Mouse (Mus musculus) liver, embryonic 14.5 days (tissue): ENCODE measurements at regions not wholly inside any gene's neighbourhood (a gene's known extent, or its start where the extent isn't known, plus 50 kb on each side); places are given as distances from the start of the nearest gene placed in this dataset.

Experiments
- ATAC-seq: fragments of 200-750 bp; cut with Nextera tagmentation; 2 replicates; pipeline ENCODE4 v1.8.0; 2017; ENCODE audit warnings: moderate number of reproducible peaks, mild to moderate bottlenecking, moderate library complexity; ENCODE audit not compliant: insufficient read depth
- DNase-seq, 3 experiments: peaks; one replicate each; pipeline ENCODE4 v3.0.0-alpha.2; 2012 to 2013; ENCODE audit warnings: low read depth in 3 of 3, low spot score in 3 of 3
- H3K27ac ChIP-seq: fragments of 300-500 bp; sonication (generic); 2 replicates; pipeline ENCODE4 v1.5.1; 2014; ENCODE audit warnings: moderate library complexity, mild to moderate bottlenecking, control low read depth, inconsistent platforms
- H3K27me3 ChIP-seq: fragments of 300-500 bp; sonication (generic); 2 replicates; pipeline ENCODE4 v1.6.1; 2014; ENCODE audit warnings: mild to moderate bottlenecking, low read length, moderate library complexity; ENCODE audit not compliant: control insufficient read depth, insufficient read depth
- H3K36me3 ChIP-seq: fragments of 300-500 bp; sonication (generic); replicated peaks from 2 replicates; pipeline ENCODE4 v1.6.1; 2014; ENCODE audit warnings: low read depth; ENCODE audit not compliant: control insufficient read depth, insufficient read depth
- H3K4me1 ChIP-seq, 2 experiments: fragments of 200-500 bp in 1 of 2; fragments of 300-500 bp in 1 of 2; sonication (generic) in 1 of 2; replicated peaks; 2 replicates each; pipeline ENCODE4 v1.6.1; 2012 to 2014; ENCODE audit warnings: antibody characterized with exemption in 1 of 2, inconsistent platforms in 1 of 2, low read length in 1 of 2; ENCODE audit not compliant: control insufficient read depth in 2 of 2, insufficient read depth in 2 of 2
- H3K4me2 ChIP-seq: fragments of 300-500 bp; sonication (generic); 2 replicates; pipeline ENCODE4 v1.6.1; 2014; ENCODE audit warnings: low read depth, mild to moderate bottlenecking, control low read depth, moderate library complexity
- H3K4me3 ChIP-seq, 2 experiments: fragments of 200-500 bp in 1 of 2; fragments of 300-500 bp in 1 of 2; sonication (generic) in 1 of 2; 2 replicates each; pipeline ENCODE4 v1.5.1; 2012 to 2014; ENCODE audit warnings: low read depth in 2 of 2, low read length in 2 of 2, mild to moderate bottlenecking in 2 of 2, control low read depth in 1 of 2, inconsistent platforms in 1 of 2, moderate library complexity in 1 of 2; ENCODE audit not compliant: insufficient read depth in 1 of 2
- H3K9ac ChIP-seq: fragments of 300-500 bp; sonication (generic); replicated peaks from 2 replicates; pipeline ENCODE4 v1.6.1; 2014; ENCODE audit warnings: mild to moderate bottlenecking, control low read depth, moderate library complexity
- H3K9me3 ChIP-seq: fragments of 300-500 bp; sonication (generic); 2 replicates; pipeline ENCODE4 v1.6.1; 2016; ENCODE audit warnings: low read length, mixed read lengths; ENCODE audit not compliant: control insufficient read depth
- CTCF ChIP-seq: IDR thresholded peaks from 2 replicates; pipeline ENCODE4 v1.5.1; 2016; ENCODE audit warnings: antibody characterized with exemption, low read depth, control low read depth
- EP300 ChIP-seq: IDR thresholded peaks from 2 replicates; pipeline ENCODE4 v1.6.1; 2016; ENCODE audit warnings: antibody characterized with exemption, low read depth
- WGBS: fragments of 180-500 bp; shearing (Covaris S2); extraction: QIAGEN DNeasy Blood & Tissue Kit; methylation state at CpG from one replicate; pipeline ENCODE4 v1.1.7; 2014; ENCODE audit not compliant: insufficient replicate concordance; 5-methylcytosine and 5-hydroxymethylcytosine counted together

DNA sequence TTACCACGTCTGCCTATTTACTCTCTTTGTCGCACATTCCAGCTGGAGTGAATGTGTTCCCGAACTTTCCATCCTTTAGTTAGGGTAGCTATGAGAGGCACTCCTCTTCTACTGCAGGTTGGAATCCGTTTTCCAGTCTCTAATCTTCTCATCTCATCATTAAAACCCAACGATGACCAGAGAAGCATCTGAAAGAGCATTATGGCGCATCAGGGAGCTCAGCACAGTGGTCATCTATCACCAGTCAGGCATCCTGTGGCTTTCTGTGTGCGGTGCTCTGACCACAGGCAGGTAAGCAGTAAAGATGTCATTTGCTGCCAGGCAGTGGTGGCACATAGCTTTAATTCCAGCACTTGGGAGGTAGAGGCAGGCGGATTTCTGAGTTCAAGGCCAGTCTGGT is 63.0 kb upstream of the Ccdc39 start:
- no peak for DNase-seq
- H3K9ac ChIP-seq = no peak overlapping the region
- no peaks in the 10 kb centered on the region for H3K4me1 ChIP-seq
- H3K4me3 ChIP-seq = no peak overlapping the region
- 63% methylated on average over 8 of the region's 8 CpGs for WGBS
- no peaks in the 10 kb centered on the region for H3K27me3 ChIP-seq
- no peak overlapping the region for H3K4me2 ChIP-seq
- TF ChIP-seq CTCF = no peak
- TF ChIP-seq EP300 = no peak
- H3K9me3 ChIP-seq = no peaks in the 10 kb centered on the region
- H3K36me3 ChIP-seq = no peaks in the 10 kb centered on the region
- ATAC-seq = no peak
- no peak overlapping the region for H3K27ac ChIP-seq

DNA sequence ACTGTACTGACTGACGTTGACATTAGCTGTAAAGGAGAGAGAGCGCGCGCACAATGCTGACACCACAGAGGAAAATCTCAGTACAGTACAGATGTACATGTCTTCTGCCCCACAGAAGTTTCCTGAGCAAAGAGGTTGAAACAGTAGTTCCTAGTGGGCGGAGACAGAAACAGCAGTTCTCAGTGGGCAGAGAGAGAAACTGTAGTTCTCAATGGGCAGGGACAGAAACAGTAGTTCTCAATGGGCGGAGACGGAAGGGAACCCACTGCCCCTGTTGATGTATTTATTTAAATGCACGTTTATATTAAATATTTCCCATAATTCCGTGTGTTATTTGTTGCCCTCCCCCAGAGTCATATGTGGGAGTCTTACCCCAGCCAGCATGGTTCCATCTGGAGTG is 67.4 kb upstream of the Ccdc39 start:
- Histone ChIP-seq H3K4me2 (no peak overlapping the region), H3K9me3 (no peaks in the 10 kb centered on the region), H3K4me3 (no peak overlapping the region), H3K36me3 (no peaks in the 10 kb centered on the region), H3K4me1 (no peaks in the 10 kb centered on the region), H3K27me3 (no peaks in the 10 kb centered on the region), H3K9ac (no peak overlapping the region), H3K27ac (no peak overlapping the region)
- DNase-seq (no peak), ATAC-seq (no peak)
- 69% methylated on average over 9 of the region's 9 CpGs for WGBS
- TF ChIP-seq CTCF (no peak), EP300 (no peak)

- Histone ChIP-seq H3K27ac (no peak overlapping the region), H3K9ac (no peak overlapping the region), H3K36me3 (no peaks in the 10 kb centered on the region), H3K27me3 (no peaks in the 10 kb centered on the region), H3K4me2 (no peak overlapping the region), H3K4me3 (no peak overlapping the region), H3K4me1 (no peaks in the 10 kb centered on the region), H3K9me3 (no peaks in the 10 kb centered on the region)
- no peak for TF ChIP-seq CTCF
- 63% methylated on average over 5 of the region's 5 CpGs for WGBS
- no peak for DNase-seq
- no peak for ATAC-seq
Observed at GRCm38 (mm10) chr3:33913470-33913869, 69.4 kb upstream of the Ccdc39 start.

- ATAC-seq (no peak), DNase-seq (no peak)
- Histone ChIP-seq H3K9ac (no peak overlapping the region), H3K4me1 (no peaks in the 10 kb centered on the region), H3K27me3 (no peaks in the 10 kb centered on the region), H3K9me3 (no peaks in the 10 kb centered on the region), H3K36me3 (no peaks in the 10 kb centered on the region), H3K4me2 (no peak overlapping the region), H3K4me3 (no peak overlapping the region), H3K27ac (no peak overlapping the region)
- TF ChIP-seq CTCF (0 out of 2 replicates have a peak, but pooled peaks have one; percentile 7), EP300 (no peak)
- WGBS = 55% methylated on average over 9 of the region's 9 CpGs
Observed at GRCm38 (mm10) chr3:33914386-33914785, 70.3 kb upstream of the Ccdc39 start.

GRCm38 (mm10) chr3:33915777-33916176 is 71.7 kb upstream of the Ccdc39 start:
- H3K4me1 ChIP-seq = no peaks in the 10 kb centered on the region
- H3K36me3 ChIP-seq = no peaks in the 10 kb centered on the region
- H3K27me3 ChIP-seq = no peaks in the 10 kb centered on the region
- no peak overlapping the region for H3K4me2 ChIP-seq
- no peak for ATAC-seq
- no peak for DNase-seq
- H3K9me3 ChIP-seq = no peaks in the 10 kb centered on the region
- TF ChIP-seq EP300 = no peak
- TF ChIP-seq CTCF = 0 out of 2 replicates have a peak, but pooled peaks have one; percentile 5
- no peak overlapping the region for H3K9ac ChIP-seq
- H3K27ac ChIP-seq = no peak overlapping the region
- H3K4me3 ChIP-seq = no peak overlapping the region

- no peaks in the 10 kb centered on the region for H3K36me3 ChIP-seq
- ATAC-seq = no peak
Observed at GRCm38 (mm10) chr3:33916318-33916717, 72.2 kb upstream of the Ccdc39 start.

More at GRCm38 (mm10) chr3:33916318-33916717, 72.2 kb upstream of the Ccdc39 start:
- no peaks in the 10 kb centered on the region for H3K27me3 ChIP-seq
- TF ChIP-seq EP300 = no peak
- TF ChIP-seq CTCF = no peak
- no peak overlapping the region for H3K27ac ChIP-seq
- WGBS = 72% methylated on average over 10 of the region's 10 CpGs
- no peak for DNase-seq
- H3K4me3 ChIP-seq = no peak overlapping the region
- H3K4me1 ChIP-seq = no peaks in the 10 kb centered on the region
- H3K4me2 ChIP-seq = no peak overlapping the region
- H3K9ac ChIP-seq = no peak overlapping the region
- H3K9me3 ChIP-seq = no peaks in the 10 kb centered on the region
